ENCODE assay signal across 27 mouse cellular contexts in genomic region chr2:7710476-7710875, GRCm38 (mm10).
"Had no signal": no experiment of that assay in that cellular context is flagged by ENCODE, and none has a peak within 500 bp of the region (broad histone marks: within the 10 kb centered on the region; RNA-seq: fewer than 3 reads in every experiment).

No protein-coding gene starts in this region.

- H3K4me2 ChIP-seq: heart, embryonic 12.5 days; hindbrain, embryonic 12.5 days; hindbrain, embryonic 14.5 days; intestine, embryonic 15.5 days; limb, embryonic 12.5 days; liver, embryonic 11.5 days; liver, embryonic 13.5 days; liver, embryonic 15.5 days had no signal

- H3K27ac ChIP-seq: heart, embryonic 10.5 days; hindbrain, embryonic 10.5 days; hindbrain, embryonic 12.5 days; hindbrain, embryonic 14.5 days; intestine, embryonic 15.5 days; left cerebral cortex, adult 2 months; limb, embryonic 10.5 days; limb, embryonic 12.5 days; liver, embryonic 13.5 days; liver, embryonic 15.5 days had no signal

- H3K36me3 ChIP-seq: heart, embryonic 10.5 days; heart, embryonic 12.5 days; hindbrain, embryonic 10.5 days; hindbrain, embryonic 12.5 days; intestine, embryonic 15.5 days; limb, embryonic 10.5 days; limb, embryonic 12.5 days; liver, embryonic 13.5 days; liver, embryonic 15.5 days had no signal

- H3K9ac ChIP-seq: heart, embryonic 12.5 days; hindbrain, embryonic 12.5 days; hindbrain, embryonic 14.5 days; intestine, embryonic 15.5 days; limb, embryonic 12.5 days; liver, embryonic 13.5 days; liver, embryonic 15.5 days; liver, postnatal 0 days had no signal

- H3K27me3 ChIP-seq: heart, embryonic 12.5 days; hindbrain, embryonic 12.5 days; intestine, embryonic 15.5 days; limb, embryonic 12.5 days; liver, embryonic 13.5 days; liver, embryonic 15.5 days had no signal

- H3K9me3 ChIP-seq: heart, embryonic 10.5 days; heart, embryonic 12.5 days; hindbrain, embryonic 10.5 days; hindbrain, embryonic 12.5 days; intestine, embryonic 15.5 days; limb, embryonic 10.5 days; limb, embryonic 12.5 days; liver, embryonic 13.5 days; liver, embryonic 15.5 days had no signal

- DNase-seq: gastrocnemius, postnatal 14 days; gastrocnemius, postnatal 36 days; heart, adult 18-20 months; heart, postnatal 10 days; heart, postnatal 4 days; kidney, adult 18-20 months; kidney, adult 8-10 months; kidney, postnatal 10 days; kidney, postnatal 25 days; kidney, postnatal 4 days; liver; liver, embryonic 13.5 days; liver, postnatal 0 days had no signal

- ATAC-seq: hindbrain, embryonic 16.5 days; inflammation-experienced regulatory T-cells, adult 6 months; intestine, embryonic 15.5 days; intestine, postnatal 0 days; liver, postnatal 0 days had no signal

- H3K4me1 ChIP-seq: heart, embryonic 10.5 days; heart, embryonic 12.5 days; hindbrain, embryonic 10.5 days; hindbrain, embryonic 12.5 days; intestine, embryonic 15.5 days; limb, embryonic 10.5 days; limb, embryonic 12.5 days; liver, embryonic 13.5 days; liver, embryonic 15.5 days had no signal

- H3K4me3 ChIP-seq: heart, embryonic 10.5 days; heart, embryonic 12.5 days; hindbrain, embryonic 10.5 days; hindbrain, embryonic 12.5 days; intestine, embryonic 15.5 days; left cerebral cortex, adult 2 months; limb, embryonic 10.5 days; limb, embryonic 12.5 days; liver, embryonic 13.5 days; liver, embryonic 15.5 days had no signal
